Mouse (Mus musculus): ENCODE measurements around the gene Has3. TPM values are rescaled to one million over a fixed set of nuclear protein-coding genes. Genes with fewer than 3 reads are reported as not detected.

The Has3 gene
- polyA plus RNA-seq, 2 experiments: 0.02 TPM; not detected in 1

DNA sequence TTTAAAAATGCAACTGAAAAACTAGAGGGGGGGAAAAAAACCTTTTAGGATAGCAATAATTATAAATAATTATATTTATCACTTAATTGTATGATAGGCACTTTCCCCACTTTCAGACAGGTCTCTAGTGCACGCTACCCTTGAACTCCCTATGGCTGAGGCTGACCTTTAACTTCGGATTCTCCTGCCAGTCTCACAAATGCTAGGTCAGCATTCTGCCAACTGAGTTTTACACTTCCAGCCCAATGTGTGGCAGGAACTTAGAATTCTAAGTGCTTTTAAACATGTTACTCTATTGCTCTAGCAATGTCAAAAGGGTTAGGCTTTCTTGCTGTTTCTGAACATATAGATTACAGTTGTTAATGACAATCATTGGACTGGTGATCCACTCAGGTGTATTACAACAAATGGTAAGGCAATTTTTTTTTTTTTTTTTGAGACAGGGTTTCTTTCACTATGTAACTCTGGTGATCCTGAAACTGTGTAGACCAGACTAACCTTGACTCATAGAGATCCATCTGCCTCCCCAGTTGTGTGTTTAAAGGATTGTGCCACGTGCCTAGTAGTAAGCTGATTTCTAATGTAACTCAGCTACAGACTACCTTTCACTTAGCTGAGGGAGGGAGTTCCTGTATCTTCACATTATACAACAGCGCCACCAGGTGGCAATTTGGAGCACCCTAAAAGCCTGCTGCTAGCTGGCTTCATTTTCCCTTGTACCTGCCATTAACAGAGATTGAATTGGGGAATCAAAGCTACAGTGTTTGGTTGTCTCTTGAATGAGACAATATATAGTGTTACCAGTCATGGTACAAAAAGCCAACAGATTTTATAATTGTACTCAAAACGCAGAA, 17.5 kb downstream of the Has3 start:
- no peak overlapping the region for H3K4me2 ChIP-seq (ENCODE audit: low read depth)
- 39% methylated on average over 5 of the region's 5 CpGs for WGBS (ENCODE audit: insufficient replicate concordance)
- ATAC-seq (ENCODE audit: insufficient read depth) (0 out of 2 replicates have a peak, but pooled peaks have one; percentile 41), DNase-seq (ENCODE audit: low read depth in 3 of 3, low spot score in 3 of 3) (peak; percentile 52 to 64 (median 59))
- H3K27ac ChIP-seq: no peak overlapping the region
- TF ChIP-seq CTCF (IDR thresholded peaks at IDR 0.05; ENCODE audit: low read depth) (peak; percentile 77), EP300 (IDR thresholded peaks at IDR 0.05; ENCODE audit: low read depth) (no peak)
- no peak overlapping the region for H3K4me3 ChIP-seq (ENCODE audit: insufficient read depth in 1 of 2, low read depth in 2 of 2, low read length in 2 of 2)
- H3K36me3 ChIP-seq (replicated peaks; ENCODE audit: control insufficient read depth, insufficient read depth, low read depth): peaks cover 22% of the 10 kb centered on the region
- H3K9me3 ChIP-seq (ENCODE audit: control insufficient read depth, low read length): no peaks in the 10 kb centered on the region
- H3K4me1 ChIP-seq (replicated peaks; ENCODE audit: control insufficient read depth in 2 of 2, insufficient read depth in 2 of 2, low read length in 1 of 2): peaks cover 3 to 5% of the 10 kb centered on the region in 2 experiments
- H3K9ac ChIP-seq (replicated peaks): no peak overlapping the region
- H3K27me3 ChIP-seq (ENCODE audit: control insufficient read depth, insufficient read depth, low read length): no peaks in the 10 kb centered on the region

DNA sequence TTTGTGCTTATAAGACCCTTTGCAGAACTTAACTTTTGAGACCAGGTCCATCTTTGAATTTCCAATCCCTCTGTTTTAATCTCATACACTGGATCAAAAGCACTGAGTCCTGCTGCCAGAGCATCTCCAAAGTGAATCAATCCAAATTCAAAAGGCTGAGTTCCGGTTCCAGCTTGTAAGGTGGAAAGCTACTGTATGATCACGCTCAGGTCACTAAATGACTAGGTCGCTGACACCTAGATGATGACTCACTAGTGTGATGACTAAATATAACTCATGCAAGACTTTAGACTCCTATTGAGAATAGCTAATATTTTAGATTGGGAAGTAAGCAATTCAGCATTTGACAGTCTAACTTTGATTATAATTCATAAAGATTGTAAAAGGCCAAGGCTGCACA, 18.8 kb downstream of the Has3 start:
- Histone ChIP-seq H3K27ac (no peak overlapping the region), H3K9ac (replicated peaks) (no peak overlapping the region), H3K27me3 (ENCODE audit: control insufficient read depth, insufficient read depth, low read length) (no peaks in the 10 kb centered on the region), H3K4me1 (replicated peaks; ENCODE audit: control insufficient read depth in 2 of 2, insufficient read depth in 2 of 2, low read length in 1 of 2) (peaks cover 3 to 5% of the 10 kb centered on the region in 2 experiments), H3K4me3 (ENCODE audit: insufficient read depth in 1 of 2, low read depth in 2 of 2, low read length in 2 of 2) (no peak overlapping the region), H3K36me3 (replicated peaks; ENCODE audit: control insufficient read depth, insufficient read depth, low read depth) (peaks cover 17% of the 10 kb centered on the region), H3K9me3 (ENCODE audit: control insufficient read depth, low read length) (no peaks in the 10 kb centered on the region), H3K4me2 (ENCODE audit: low read depth) (no peak overlapping the region)
- WGBS (ENCODE audit: insufficient replicate concordance): 78% methylated on average over 3 of the region's 3 CpGs
- TF ChIP-seq EP300 (IDR thresholded peaks at IDR 0.05; ENCODE audit: low read depth) (no peak), CTCF (IDR thresholded peaks at IDR 0.05; ENCODE audit: low read depth) (no peak)
- DNase-seq (ENCODE audit: low read depth in 3 of 3, low spot score in 3 of 3): no peak
- no peak for ATAC-seq (ENCODE audit: insufficient read depth)

DNA sequence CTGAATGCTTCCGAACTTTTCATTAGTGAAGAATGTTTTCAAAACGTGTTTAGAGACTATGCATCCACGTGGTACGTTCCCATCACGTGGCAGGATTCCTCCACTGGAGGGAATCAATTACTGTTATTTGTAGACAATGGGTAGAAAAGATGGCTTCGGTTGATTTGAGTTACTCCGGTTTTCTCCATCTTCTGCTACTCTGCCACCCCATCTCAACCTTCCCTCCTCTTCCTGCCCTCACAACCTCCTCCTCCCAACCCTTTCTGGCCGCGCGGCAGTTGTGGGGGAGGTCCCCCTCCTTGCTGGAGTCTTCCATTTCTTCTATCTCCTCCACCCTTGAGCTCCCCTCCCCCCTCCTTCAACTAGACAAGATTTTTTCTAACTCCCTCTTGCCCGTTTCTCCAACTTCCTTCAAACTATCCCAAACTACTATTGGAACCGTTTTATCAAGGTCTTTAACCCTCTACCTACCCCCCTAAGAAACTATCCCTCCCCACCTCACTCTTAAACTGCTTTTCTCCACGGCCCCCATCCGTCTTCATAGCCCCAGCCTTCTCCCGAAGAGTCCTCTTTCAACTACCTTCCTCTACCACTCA, 22.3 kb downstream of the Has3 start:
- Histone ChIP-seq H3K4me3 (ENCODE audit: insufficient read depth in 1 of 2, low read depth in 2 of 2, low read length in 2 of 2) (peak overlapping the region; percentile 71 to 92), H3K4me2 (ENCODE audit: low read depth) (peak overlapping the region; percentile 87), H3K4me1 (replicated peaks; ENCODE audit: control insufficient read depth in 2 of 2, insufficient read depth in 2 of 2, low read length in 1 of 2) (peaks cover 7 to 8% of the 10 kb centered on the region in 2 experiments), H3K9ac (replicated peaks) (peak overlapping the region; percentile 84), H3K27me3 (ENCODE audit: control insufficient read depth, insufficient read depth, low read length) (no peaks in the 10 kb centered on the region), H3K9me3 (ENCODE audit: control insufficient read depth, low read length) (no peaks in the 10 kb centered on the region), H3K36me3 (replicated peaks; ENCODE audit: control insufficient read depth, insufficient read depth, low read depth) (peaks cover 14% of the 10 kb centered on the region), H3K27ac (peak overlapping the region; percentile 12)
- WGBS (ENCODE audit: insufficient replicate concordance): 1% methylated on average over 15 of the region's 15 CpGs
- DNase-seq (ENCODE audit: low read depth in 3 of 3, low spot score in 3 of 3) (peak in 2 of 3 experiments; percentile 29 to 37), ATAC-seq (ENCODE audit: insufficient read depth) (no peak; the same call in 1 of the 2 replicates)
- TF ChIP-seq CTCF (IDR thresholded peaks at IDR 0.05; ENCODE audit: low read depth) (no peak), EP300 (IDR thresholded peaks at IDR 0.05; ENCODE audit: low read depth) (no peak)

DNA sequence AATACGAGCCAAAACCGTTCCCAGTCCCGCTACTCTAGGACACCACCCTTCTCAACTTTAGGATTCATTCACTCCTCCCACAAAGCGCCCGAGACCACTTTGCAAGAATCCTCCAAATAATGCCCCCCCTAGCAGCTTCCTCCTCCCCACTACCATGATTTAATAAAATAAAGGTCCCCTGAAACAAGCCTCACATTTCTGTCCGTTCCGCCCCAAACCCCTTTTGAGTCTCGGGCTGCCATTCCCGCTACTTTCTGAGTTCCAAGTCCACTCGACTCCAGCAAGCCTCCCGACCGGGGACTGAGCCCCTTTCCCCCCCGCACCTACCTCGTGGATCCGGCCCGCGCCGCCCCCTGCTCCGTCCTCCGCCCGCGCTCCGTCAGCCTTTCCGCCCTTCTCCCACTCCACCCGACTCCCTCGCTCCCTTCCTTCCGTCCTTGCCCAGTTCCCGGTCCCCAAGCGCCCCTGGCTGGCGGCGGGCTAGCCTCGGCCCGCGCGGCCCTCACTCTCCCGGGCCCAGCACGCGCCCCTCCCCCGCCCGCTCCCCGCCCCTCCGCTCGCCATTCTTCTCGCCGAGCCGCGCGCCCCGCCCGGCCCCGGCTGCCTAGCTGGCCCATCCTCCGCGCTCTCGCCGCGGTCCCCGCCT, 22.9 kb downstream of the Has3 start:
- WGBS (ENCODE audit: insufficient replicate concordance): under 1% methylated on average over 57 of the region's 57 CpGs
- peak overlapping the region; percentile 87 for H3K4me2 ChIP-seq (ENCODE audit: low read depth)
- TF ChIP-seq CTCF (IDR thresholded peaks at IDR 0.05; ENCODE audit: low read depth) (no peak), EP300 (IDR thresholded peaks at IDR 0.05; ENCODE audit: low read depth) (no peak)
- H3K4me1 ChIP-seq (replicated peaks; ENCODE audit: control insufficient read depth in 2 of 2, insufficient read depth in 2 of 2, low read length in 1 of 2): peaks cover 7 to 8% of the 10 kb centered on the region in 2 experiments
- no peaks in the 10 kb centered on the region for H3K27me3 ChIP-seq (ENCODE audit: control insufficient read depth, insufficient read depth, low read length)
- DNase-seq (ENCODE audit: low read depth in 3 of 3, low spot score in 3 of 3) (peak in 1 of 3 experiments; percentile 23), ATAC-seq (ENCODE audit: insufficient read depth) (peak; percentile 80)
- H3K9ac ChIP-seq (replicated peaks): peak overlapping the region; percentile 84
- no peaks in the 10 kb centered on the region for H3K9me3 ChIP-seq (ENCODE audit: control insufficient read depth, low read length)
- peak overlapping the region; percentile 71 to 92 for H3K4me3 ChIP-seq (ENCODE audit: insufficient read depth in 1 of 2, low read depth in 2 of 2, low read length in 2 of 2)
- peaks cover 19% of the 10 kb centered on the region for H3K36me3 ChIP-seq (replicated peaks; ENCODE audit: control insufficient read depth, insufficient read depth, low read depth)
- peak overlapping the region; percentile 12 for H3K27ac ChIP-seq
